Mouse (Mus musculus) 3134 (cell line): Measurements from ENCODE around the gene Cd81.

Experiments
- DNase-seq: peaks from one replicate; pipeline ENCODE4 v3.0.0-alpha.2; 2011; ENCODE audit warnings: low spot score; ENCODE audit not compliant: insufficient read length; ENCODE audit errors: extremely low read depth

Cd81 gene

GRCm38 (mm10) chr7:143052626-143053007 is at the start of gene Cd81:
TSS of gene Cd81 (plus strand) at chr7:143052739.
- DNase-seq, result peak; percentile 86

- DNase-seq, result no peak
Measured at GRCm38 (mm10) chr7:143004727-143005343, 47.7 kb upstream of the Cd81 start, which contains the start of gene Tspan32. TSS of gene Tspan32 (plus strand) at chr7:143005046.

GRCm38 (mm10) chr7:143005344-143006096 is 47.0 kb upstream of the Cd81 start:
- DNase-seq, result no peak

- DNase-seq, result no peak
Measured at GRCm38 (mm10) chr7:143006097-143006755, 46.3 kb upstream of the Cd81 start.

- no peak for DNase-seq
Measured at GRCm38 (mm10) chr7:143006756-143007598, 45.6 kb upstream of the Cd81 start.

- DNase-seq, result peak; percentile 78
Measured at GRCm38 (mm10) chr7:143007599-143008369, 44.8 kb upstream of the Cd81 start.

- DNase-seq, result peak; percentile 71
Measured at GRCm38 (mm10) chr7:143008370-143008926, 44.1 kb upstream of the Cd81 start.

- DNase-seq, result peak; percentile 60
Measured at GRCm38 (mm10) chr7:143008996-143009665, 43.4 kb upstream of the Cd81 start.

- DNase-seq, result no peak
Measured at GRCm38 (mm10) chr7:143009996-143010395, 42.5 kb upstream of the Cd81 start.

- no peak for DNase-seq
Measured at GRCm38 (mm10) chr7:143011226-143011625, 41.3 kb upstream of the Cd81 start.

- DNase-seq, result no peak
Measured at GRCm38 (mm10) chr7:143012230-143012875, 40.2 kb upstream of the Cd81 start.

GRCm38 (mm10) chr7:143013420-143014178 is 38.9 kb upstream of the Cd81 start:
- peak; percentile 81 for DNase-seq

- DNase-seq, result peak; percentile 50
Measured at GRCm38 (mm10) chr7:143014862-143015659, 37.5 kb upstream of the Cd81 start.

GRCm38 (mm10) chr7:143015755-143016423 is 36.6 kb upstream of the Cd81 start:
- peak; percentile 76 for DNase-seq

GRCm38 (mm10) chr7:143016424-143017142 is 36.0 kb upstream of the Cd81 start:
- DNase-seq, result no peak

GRCm38 (mm10) chr7:143017181-143017580 is 35.4 kb upstream of the Cd81 start:
- DNase-seq, result no peak
